Mouse (Mus musculus) megakaryocyte progenitor cell, adult 5-6 weeks (primary cell): ENCODE results near the gene Pde1c. TPM values are rescaled to one million over a fixed set of nuclear protein-coding genes. Genes with fewer than 3 reads are reported as not detected.

Source experiments
- ATAC-seq: replicated peaks from 2 replicates; pipeline ENCODE4 v1.8.0; 2016; ENCODE audit warnings: mild to moderate bottlenecking, moderate TSS enrichment, inconsistent platforms; ENCODE audit not compliant: poor library complexity
- total RNA-seq, 2 experiments: library from RNA; stranded (forward) in 1 of 2; stranded (reverse) in 1 of 2; fragments of 157-497, 149-512 nt in 1 of 2; fragments of 200-1000 nt in 1 of 2; gene quantifications; 2 replicates each; pipeline versions ENCODE4 v1.2.3 to v1.2.4; 2015 to 2017

Pde1c gene
- total RNA-seq, 2 experiments from 2014 or later, result 0.39 TPM; not detected in 1

DNA sequence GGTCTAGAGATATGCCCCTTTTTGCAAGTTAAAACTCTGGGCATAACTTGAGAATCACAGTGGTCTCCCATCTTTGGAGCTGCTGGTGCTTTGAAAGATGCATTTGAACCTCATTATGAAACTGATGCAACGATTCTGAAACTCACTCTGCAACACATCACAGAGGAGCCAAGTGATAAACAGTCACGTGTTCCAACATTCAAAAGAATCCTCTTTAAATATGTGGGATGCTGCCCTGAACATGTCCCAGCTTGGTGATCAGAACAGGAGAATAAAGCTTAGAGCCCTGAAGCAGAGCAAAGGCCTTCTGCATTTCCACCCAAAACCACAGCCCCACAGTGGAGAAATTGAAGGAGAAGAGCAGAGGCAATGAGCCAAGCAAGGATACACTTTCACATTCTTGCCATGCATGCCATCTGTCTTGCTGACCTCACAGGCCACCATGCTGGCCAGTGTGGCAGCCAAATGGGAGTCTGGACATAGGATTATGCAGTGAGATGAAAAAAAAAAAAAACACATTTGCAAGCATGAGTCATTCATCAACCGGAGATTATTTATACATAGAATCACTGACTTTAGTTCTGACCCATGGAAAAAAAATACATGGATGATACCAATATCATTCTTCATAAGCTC lies 233.0 kb downstream of the Pde1c start:
- no peak for ATAC-seq

DNA sequence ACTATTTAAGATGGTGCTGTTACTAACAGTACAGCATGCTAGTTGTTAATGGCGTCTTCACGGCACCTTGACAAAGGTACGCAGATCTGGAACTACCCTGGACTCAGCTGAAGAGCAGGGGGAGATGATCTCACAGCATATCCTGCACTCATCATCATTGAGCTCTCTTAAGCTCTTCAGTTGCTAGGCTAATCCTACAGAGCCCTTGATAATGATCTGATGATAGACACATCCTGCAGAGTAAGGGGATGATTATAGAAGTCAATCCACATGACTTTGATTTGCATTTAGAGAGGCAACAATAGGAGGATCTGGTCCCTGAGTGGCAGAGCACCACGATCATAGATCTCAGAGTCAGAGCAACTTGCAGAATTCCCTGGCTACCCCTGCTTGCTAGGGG lies 236.8 kb downstream of the Pde1c start:
- no peak for ATAC-seq

DNA sequence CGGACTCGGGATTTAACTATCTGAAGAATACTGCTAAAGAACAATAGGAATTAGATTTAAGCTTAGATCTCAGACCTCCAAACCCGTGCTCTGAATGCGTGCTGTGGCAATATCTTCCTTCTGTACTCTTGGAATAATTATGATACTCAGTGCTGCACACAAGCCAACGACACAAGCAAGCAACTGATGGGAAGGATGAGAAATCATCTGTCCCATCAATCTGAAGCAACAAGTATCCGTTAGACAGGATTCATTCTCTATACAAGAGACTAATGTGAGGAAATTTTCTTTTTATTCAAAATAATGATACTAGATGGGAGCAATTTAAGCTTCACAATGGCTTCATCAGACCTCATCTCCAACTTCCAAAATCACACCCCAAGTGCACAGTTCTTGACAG lies 237.5 kb downstream of the Pde1c start:
- no peak for ATAC-seq

DNA sequence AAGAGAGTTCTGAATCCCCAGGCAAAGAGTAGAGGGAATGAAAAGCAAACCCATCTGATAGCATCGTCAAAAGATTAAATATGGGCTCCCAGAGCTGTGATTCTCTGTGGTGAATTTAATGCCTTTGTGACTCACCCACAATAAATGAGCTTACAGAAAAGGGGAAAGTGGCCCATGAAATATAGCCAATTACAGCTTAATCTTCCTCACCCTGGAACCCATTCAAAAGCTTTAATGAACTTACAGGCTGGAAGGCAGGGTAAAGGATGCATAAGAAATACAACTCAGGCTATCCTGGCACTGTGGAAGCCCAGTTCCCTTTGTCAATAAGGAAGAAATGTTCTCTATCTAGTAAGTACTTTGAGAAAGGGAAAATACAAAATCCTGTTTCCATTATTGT lies 240.8 kb downstream of the Pde1c start:
- no peak for ATAC-seq

DNA sequence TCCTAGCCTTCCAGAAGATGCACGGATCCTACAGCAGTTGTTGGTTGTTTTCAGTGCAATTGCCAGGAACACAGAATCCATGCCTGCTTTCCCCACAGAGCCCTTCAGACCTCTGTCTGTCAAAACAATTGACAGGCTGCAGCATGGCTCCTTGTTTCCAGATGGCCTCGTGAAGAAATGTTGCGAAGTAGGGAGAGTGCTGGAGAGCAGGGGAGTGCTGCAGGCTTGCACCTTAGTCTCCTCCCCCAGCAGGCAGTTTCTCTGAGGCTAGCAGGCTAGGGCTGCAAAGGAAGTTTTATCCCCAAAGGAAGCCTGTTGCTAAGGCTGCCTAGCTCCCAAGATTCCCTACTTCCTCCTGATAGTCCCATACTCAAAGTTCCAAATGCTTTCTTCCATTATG lies 246.1 kb downstream of the Pde1c start:
- no peak for ATAC-seq

DNA sequence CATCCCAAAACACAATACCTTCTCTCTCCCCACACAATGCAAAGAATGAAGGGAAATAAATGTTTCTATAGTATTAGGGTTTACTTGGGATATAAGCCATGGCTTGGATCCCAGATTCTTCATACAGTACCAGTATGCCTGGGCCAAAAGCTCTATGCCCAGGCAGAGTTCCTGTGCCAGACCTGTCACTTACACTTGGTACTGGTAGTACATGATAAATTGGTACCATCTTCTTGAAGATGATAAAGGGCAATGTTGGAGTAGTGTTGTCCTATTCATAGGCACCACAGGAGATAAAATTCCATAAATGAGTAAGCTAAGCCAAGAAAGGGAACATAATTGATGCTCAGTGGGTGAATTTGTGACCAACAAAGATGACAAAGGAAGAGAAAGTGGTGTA lies 258.6 kb downstream of the Pde1c start:
- no peak for ATAC-seq

DNA sequence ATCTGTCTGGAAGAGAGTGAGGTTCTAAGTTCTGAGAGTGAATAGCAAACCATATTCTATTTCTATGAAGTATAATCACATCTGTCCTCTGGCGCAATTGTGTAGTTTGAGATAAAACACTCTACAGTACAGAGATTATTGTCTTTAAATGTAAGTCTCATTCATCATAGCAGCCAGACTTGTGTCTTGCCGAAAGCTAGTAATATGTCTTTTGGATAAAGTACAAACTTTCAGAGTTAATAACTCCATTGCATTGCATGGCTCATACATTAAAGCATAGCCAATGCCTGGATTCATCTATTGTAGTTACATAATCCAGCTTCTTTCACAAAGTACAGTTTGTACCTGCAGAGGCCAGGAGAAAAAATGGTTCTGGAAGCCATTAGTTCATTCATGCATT lies 262.8 kb downstream of the Pde1c start:
- no peak for ATAC-seq

DNA sequence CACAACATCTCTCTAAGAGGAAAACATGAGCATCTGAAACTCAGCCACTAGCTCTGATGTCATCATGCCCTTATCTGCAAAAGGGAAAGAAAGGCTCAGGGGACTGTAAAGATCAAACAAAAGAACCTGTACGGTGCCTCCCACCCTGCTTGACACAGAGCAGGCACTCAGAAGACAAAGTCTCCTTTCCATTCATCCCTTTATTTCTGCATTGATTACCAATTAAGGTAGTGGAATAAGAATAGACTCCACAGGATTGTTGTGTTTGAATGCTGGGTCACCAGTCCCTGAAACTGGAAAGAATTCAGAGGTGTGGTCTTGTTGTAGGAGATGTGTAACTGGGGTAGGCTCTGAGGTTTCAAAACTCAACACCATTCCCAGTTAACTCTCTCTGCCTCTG lies 276.7 kb downstream of the Pde1c start:
- no peak for ATAC-seq

DNA sequence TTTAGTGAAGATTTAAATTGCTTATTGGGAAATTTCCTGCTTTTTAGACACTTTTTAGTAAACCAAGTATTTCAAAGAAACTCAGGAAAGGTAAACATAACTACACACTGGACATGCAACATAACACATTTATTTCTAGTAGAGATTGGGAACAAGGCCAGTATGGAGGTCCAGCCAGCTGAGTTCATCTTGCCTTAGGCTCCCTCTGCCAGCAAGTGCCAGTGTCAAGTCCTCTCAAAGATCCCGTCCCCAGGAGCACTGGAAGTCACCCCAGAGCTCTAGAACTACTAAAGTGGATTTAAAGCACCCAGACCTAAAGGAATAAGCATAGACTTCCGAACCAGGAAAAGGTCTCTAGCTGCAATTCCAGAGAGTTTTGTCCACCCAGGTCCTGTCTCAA lies 279.6 kb downstream of the Pde1c start:
- ATAC-seq, result no peak

DNA sequence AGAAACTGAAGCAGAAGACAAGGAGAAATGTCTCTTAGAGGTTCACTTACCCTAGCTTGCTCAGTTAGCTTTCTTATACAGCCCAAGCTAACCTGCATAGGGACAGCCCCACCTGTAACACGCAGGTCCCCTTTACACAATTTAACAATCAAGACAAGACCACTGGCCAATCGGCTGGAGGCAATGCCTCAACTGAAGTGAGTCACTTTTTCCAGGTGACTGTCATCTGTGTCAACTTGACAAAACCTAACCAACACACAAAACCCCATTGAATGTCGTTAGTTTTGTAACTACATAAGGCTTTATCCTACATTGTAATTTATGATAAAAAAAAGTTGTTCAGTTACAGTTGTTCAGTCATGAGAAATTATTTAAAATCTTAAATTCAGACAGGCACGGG lies 284.1 kb downstream of the Pde1c start:
- ATAC-seq, result no peak

DNA sequence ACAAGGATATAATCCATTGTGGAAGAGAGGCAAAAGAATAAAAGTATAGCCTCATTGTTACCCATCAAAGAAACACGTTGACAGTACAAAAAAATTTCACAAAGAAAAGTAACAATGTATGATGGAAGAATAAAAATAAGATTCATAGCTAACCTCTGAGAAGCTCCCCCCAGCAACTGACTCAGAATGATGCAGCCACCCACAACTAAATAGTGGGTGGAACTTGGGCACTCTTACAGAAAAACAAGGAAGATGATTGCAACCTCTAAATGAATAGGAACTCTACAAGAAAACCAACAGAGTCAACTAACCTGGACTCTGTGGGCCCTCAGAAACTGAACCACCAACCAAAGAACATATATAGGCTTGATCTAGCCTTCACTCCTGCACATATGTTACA lies 293.4 kb downstream of the Pde1c start:
- ATAC-seq, result no peak

DNA sequence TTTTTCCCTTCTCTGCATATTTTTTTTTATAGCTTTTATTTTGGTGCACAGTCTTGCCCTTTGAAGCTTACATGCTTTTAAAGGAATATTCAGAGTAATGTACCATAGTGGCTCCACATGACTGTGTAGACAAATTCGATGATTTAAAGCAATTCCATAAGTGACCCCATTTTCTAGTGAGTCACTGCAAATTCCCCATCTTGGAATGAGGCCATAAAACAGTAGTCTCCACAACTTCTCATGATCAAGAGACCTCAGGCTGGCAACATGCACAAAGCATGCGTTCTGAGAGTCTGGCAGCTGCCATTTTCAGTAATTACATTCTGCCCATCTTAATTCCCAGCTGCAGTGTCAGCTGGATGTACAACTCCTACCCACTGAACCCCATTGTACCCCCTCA lies 297.2 kb downstream of the Pde1c start:
- ATAC-seq, result no peak

DNA sequence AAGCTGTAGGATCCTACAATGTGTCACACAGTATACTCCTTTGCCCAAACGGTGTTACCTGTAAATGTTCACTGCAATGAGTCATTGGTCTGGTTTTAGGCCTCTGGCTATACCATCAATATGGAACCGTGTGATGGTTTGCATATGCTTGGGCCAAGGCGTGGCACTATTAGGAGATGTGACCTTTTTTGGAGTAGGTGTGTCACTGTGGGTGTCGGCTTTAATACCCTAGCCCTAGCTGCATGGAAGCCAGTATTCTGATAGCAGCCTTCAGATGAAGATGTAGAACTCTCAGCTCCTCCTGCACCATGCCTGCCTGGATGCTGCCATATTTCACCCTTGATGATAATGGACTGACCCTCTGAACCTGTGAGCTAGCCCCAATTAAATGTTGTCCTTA lies 304.4 kb downstream of the Pde1c start:
- no peak for ATAC-seq

DNA sequence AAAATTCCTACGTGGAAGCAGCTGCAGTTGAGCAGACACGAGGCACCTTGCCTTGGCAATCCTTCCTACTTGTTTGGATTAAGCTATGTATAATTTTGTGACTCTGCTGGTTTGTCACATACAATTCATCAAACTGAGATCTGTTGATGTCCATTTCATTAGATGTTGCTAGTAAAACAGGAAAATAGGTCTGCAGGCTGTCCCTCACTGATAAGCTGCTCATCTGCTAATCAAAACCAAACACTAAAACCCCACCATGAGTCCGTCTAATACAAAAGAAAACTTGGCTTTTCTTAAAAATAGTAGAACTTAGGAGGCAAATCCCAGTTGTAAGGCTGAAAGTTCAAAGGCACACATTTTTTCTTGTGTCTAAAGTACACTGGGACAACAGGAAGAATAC lies 308.8 kb downstream of the Pde1c start:
- ATAC-seq, result peak; percentile 76

DNA sequence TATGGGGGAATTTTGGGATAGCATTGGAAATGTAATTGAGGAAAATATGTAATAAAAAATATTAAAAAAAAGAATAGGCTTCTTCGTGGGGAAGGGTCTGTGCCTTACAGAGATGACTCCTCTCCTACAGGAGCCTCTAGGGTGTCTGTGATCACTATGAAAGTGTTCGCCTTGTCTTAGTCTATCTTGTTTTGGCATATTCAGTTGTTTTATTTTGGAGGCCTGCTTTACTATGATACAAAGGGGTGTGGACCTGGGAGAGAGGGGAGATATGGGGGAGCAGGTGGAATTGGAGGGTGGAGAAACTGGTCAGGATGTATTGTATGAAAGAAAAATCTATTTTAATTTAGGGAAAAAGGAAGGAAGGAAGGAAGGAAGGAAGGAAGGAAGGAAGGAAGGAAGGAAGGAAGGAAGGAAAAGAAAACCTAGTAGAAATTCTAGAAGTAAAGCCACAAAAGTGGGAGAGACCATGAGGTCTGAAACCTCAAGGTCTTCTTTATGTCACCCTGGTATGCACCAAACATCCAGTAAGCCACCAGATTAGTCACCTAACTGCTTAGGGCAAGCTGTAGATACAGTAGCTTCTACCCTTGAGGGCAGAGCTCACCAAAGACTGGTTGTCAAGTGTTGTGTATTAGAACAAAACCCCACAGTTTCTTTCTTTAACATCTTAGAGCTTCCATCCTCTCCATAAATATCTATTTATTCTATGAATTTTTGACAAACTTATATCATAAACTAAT lies 311.2 kb downstream of the Pde1c start:
- ATAC-seq, result peak; percentile 71

DNA sequence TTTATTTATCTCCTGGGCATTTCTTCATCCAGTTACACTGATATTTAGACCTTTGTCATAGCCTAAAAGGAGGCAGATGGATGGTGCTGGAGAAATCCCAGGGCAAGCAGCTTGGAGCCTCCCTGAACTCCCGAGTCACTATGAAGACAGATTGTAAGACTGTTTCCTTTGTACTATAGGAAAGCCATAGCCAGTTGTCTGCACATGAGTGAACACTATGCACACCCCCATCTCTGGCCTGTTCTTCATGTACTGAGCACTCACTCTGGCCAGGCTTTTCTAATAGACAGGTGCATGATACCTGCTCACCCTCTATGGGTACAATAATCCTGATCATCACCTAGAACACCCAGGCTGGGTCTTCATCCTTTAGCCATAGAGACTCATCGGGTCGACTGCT lies 318.8 kb downstream of the Pde1c start:
- ATAC-seq, result no peak

DNA sequence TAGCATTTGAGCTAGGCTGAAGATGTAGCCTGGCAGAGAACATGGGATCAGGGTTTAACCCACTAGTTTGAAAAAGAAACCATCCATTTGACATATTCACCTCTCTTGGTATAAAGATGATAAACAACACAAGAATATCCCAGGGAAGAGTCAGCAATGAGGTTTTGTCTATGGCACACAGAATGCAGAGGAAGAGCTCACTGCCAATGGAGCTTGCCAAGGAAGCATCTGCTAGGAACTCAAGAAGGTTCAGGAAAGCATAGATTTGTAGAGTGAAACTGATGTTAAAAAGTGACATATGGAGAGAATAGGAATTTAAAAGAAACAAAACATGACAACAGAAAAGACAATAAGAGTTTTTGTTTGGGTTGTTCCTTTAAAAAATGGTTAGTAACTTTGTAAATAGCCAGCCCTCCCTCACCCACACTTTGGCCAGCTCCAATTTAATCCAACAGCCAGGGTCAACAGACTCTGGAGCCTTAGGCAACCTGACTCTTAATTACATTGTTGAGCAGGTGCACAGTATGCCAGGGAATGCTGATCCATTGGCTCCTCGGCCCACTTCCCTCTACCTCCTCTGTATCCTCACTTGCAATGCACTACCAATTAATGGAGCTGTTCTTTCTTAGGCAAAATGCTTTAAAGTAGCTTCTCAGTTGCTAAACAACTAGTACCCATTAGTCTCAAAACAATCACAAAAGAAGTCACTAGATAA lies 377.3 kb downstream of the Pde1c start:
- ATAC-seq, result no peak

DNA sequence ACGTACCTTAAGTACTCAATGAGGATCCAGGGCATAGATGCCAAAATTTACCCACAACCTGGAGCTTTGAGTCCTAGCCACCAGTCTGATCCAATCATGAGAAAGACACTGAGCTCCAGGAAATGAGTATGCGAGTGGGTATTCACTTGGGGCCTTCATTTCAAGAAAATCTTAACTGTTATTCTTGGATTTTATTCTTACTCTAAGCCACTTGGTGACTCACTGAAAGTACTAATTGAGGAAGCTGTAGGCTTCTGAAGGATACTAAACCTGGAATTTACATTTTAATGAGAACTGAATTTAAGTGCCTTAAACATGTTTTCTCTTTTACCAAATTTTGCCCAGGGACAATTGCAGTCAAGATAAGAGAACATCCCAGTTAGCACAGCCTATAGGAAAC lies 392.4 kb downstream of the Pde1c start:
- no peak for ATAC-seq

DNA sequence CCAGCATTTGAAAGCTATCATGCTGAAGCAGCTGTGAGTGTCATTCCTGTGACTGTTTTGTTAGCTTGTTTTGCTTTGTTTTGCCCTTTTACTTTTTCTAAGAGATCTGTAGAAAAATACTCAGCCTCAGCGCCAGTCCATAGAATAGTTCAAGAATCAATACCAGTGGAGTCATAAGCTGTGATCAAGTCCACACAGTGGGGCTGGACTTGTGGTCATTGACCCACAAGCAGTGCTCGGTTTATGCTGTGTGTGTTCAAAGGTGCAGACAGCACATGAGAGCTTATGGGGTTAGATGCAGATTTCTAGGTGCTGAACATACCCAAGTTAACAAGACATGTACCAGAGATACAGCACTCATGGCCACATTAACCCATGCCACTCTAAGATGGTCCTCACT lies 396.7 kb downstream of the Pde1c start:
- ATAC-seq, result no peak

DNA sequence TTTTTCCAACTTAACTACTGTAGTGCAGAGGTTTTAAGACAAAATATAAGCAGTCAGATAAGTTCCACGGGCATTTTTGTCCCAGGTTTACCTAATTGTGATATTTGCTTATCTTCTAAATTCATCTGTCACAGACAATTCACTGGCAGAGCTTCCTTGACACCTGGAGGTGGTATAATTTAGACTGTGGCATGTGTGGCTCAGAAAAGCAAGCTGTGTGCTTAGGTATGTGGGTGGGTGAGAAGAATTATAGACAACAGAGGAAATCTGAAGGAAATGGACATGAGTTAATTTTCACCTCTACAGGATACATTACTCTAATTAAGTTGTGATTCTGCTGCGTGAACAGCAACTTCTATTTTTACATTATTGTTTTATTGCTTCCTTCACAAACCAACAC lies 400.2 kb downstream of the Pde1c start:
- ATAC-seq, result no peak

DNA sequence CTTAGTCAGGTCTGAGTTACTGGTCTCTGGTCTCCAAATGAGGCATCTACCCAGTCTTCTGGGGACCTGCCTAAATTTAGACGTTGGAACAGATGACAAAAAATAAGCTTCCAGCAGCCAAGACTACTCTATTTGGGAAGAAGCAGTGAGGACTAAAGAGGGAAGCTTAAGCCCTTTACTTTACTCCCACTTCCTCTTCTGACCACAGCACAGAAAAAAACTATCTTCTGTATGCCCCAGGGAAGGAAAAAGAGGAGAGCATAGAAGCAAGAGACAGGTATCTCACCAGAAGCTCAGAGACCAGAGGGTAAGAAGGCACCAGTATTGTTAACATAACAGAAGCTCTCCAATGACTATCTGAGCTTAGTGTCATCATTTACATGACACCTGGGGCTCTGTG lies 410.7 kb downstream of the Pde1c start:
- ATAC-seq, result 0 out of 2 replicates have a peak, but pooled peaks have one; percentile 50

DNA sequence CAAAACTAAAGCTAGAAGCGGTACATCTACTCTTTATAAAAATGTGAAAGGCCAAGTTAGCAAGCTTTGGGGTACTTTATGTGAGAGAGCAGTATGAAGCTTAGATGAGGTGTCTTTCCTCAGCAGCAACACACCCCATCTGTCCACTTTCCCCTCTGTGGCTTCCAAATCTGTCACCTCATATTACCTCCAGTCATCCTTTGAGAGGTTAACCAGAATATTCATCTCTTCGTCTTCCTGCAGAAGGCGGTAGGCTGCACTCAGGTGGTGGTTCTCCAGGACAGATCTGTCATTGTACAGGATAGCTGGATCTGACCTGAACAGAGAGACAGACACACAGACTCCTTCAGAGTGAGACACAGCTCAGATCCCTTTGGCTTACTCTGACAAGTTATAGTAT lies 412.1 kb downstream of the Pde1c start:
- ATAC-seq, result no peak
